Mouse (Mus musculus): Measurements from ENCODE around the gene Aspn. TPM values are rescaled to one million over a fixed set of nuclear protein-coding genes. Genes with fewer than 3 reads are reported as not detected.

Gene Aspn
- polyA plus RNA-seq (2014; fragmentation: Nextera tagmentation; extraction: Ambion mirVana), result 0.32 and 0.40 TPM in 2 replicates

DNA sequence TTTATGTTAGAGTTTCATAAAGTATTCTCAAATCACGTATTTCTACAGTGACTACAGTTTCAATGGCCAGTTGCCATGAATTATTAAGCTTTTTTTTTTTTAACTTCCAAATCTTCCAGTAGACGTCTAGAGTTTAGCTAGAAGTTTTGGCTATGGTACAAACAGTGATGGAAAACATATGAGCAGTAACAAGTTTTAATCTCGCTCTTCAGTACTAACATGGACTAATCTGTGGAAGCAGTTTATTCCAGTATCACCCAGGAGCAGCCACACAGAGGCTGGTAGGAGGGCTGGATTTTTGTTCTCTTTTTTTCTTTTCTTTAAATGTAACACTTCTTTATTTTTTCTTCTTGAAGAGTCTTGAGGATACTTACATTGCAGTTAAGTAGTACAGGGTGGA lies at the start of gene Aspn:
Gene Aspn, plus strand, starts transcription at position 165 of the 400 bp plus-strand sequence.
- Histone ChIP-seq H3K4me2 (ENCODE audit: low read depth, severe bottlenecking) (no peak within 1 kb of the TSS), H3K27ac (replicated peaks; ENCODE audit: low read depth, low read length) (no peak within 1 kb of the TSS)
- 77% methylated on average over 3 of the region's 3 CpGs for WGBS

DNA sequence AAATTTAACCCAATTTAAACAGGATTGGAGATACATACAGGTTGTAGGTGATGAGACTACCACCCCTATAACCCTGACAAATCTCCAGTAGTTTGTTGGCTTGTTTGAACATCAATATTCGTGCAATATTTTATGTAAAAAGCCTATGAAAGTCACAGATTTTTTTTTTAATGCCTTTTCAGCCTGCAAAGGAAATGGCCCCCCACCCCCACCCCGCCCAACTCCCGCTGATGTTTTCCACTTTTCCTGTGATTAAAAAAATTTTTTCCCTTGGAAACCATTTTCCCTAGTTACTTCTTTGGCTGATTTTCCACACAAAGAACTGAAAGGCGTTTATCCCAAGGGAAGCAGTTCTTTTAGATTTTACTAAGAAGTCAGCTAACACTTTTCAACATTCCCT lies 39.7 kb upstream of the Aspn start, which contains the start of gene Ecm2:
Gene Ecm2, plus strand, starts transcription at position 301 of the 400 bp plus-strand sequence.
- ATAC-seq (ENCODE audit: insufficient number of reproducible peaks, low FRiP score, low TSS enrichment, low read depth) (no peak), DNase-seq (ENCODE audit: low spot score) (no peak)
- no peaks in the 10 kb centered on the region for H3K4me1 ChIP-seq (ENCODE audit: control insufficient read depth, insufficient read depth, low read length)
- H3K9me3 ChIP-seq (ENCODE audit: control insufficient read depth, low read length), result no peaks in the 10 kb centered on the region
- H3K27ac ChIP-seq (replicated peaks; ENCODE audit: low read depth, low read length), result no peak within 1 kb of the TSS
- H3K36me3 ChIP-seq (ENCODE audit: control insufficient read depth, insufficient read depth, low read length), result no peaks in the 10 kb centered on the region
- no peak within 1 kb of the TSS for H3K9ac ChIP-seq (ENCODE audit: low read length)
- WGBS, result 83% methylated on average over 4 of the region's 4 CpGs
- no peak within 1 kb of the TSS for H3K4me3 ChIP-seq (ENCODE audit: low read depth, low read length)
- H3K4me2 ChIP-seq (ENCODE audit: low read depth, severe bottlenecking), result no peak within 1 kb of the TSS
- H3K27me3 ChIP-seq (ENCODE audit: control insufficient read depth, insufficient read depth, low read length), result no peaks in the 10 kb centered on the region

More for the DNA sequence above, at the start of gene Aspn:
- Histone ChIP-seq H3K9ac (ENCODE audit: low read length) (no peak within 1 kb of the TSS), H3K4me1 (ENCODE audit: control insufficient read depth, insufficient read depth, low read length) (no peaks in the 10 kb centered on the region), H3K9me3 (ENCODE audit: control insufficient read depth, low read length) (no peaks in the 10 kb centered on the region), H3K36me3 (ENCODE audit: control insufficient read depth, insufficient read depth, low read length) (no peaks in the 10 kb centered on the region), H3K27me3 (ENCODE audit: control insufficient read depth, insufficient read depth, low read length) (no peaks in the 10 kb centered on the region), H3K4me3 (ENCODE audit: low read depth, low read length) (no peak within 1 kb of the TSS)
- DNase-seq (ENCODE audit: low spot score) (no peak), ATAC-seq (ENCODE audit: insufficient number of reproducible peaks, low FRiP score, low TSS enrichment, low read depth) (no peak)

DNA sequence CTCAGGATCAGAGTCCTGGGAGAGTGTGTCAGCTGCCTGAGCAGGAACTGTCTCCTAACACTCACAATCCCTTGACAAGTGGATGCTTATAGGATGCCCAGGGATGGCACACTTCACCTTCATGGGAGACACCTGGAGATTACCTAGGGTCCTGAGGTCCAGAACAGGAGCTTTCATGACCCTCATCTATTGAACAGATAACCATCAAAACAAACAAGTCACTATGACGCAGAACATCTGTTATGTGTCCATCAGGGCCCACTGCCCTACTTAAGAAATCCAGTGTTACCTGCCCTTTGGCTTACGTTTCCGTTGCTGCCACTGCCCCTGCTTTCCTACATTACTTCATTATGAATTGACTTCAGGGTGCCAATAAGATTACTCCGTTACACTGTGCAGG lies 38.5 kb upstream of the Aspn start:
- ATAC-seq (ENCODE audit: insufficient number of reproducible peaks, low FRiP score, low TSS enrichment, low read depth), result no peak
- H3K9ac ChIP-seq (ENCODE audit: low read length), result no peak overlapping the region
- H3K36me3 ChIP-seq (ENCODE audit: control insufficient read depth, insufficient read depth, low read length), result no peaks in the 10 kb centered on the region
- no peaks in the 10 kb centered on the region for H3K4me1 ChIP-seq (ENCODE audit: control insufficient read depth, insufficient read depth, low read length)
- 85% methylated on average over 4 of the region's 4 CpGs for WGBS
- H3K27ac ChIP-seq (replicated peaks; ENCODE audit: low read depth, low read length), result no peak overlapping the region
- no peak for DNase-seq (ENCODE audit: low spot score)
- no peaks in the 10 kb centered on the region for H3K9me3 ChIP-seq (ENCODE audit: control insufficient read depth, low read length)
- no peak overlapping the region for H3K4me2 ChIP-seq (ENCODE audit: low read depth, severe bottlenecking)
- H3K27me3 ChIP-seq (ENCODE audit: control insufficient read depth, insufficient read depth, low read length), result no peaks in the 10 kb centered on the region
- H3K4me3 ChIP-seq (ENCODE audit: low read depth, low read length), result no peak overlapping the region

DNA sequence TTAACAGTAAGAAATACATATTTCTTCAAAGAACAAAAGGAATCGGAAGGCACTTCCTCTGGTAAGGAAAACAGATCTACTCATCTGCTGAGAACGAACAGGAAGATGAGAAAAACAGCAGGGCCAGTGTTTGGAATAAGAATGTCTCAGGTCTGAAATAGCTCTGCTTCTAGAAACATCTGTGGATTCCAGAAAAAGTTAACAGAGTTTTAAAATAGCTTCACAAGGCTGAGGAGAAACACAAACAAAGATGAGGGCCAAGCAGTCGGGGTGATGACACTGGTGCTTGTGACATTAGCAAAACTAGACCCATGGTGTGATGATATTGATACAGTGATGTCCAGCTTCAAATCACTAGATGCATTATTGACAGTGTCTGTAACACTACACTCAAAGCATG lies 37.1 kb upstream of the Aspn start:
- H3K36me3 ChIP-seq (ENCODE audit: control insufficient read depth, insufficient read depth, low read length), result no peaks in the 10 kb centered on the region

DNA sequence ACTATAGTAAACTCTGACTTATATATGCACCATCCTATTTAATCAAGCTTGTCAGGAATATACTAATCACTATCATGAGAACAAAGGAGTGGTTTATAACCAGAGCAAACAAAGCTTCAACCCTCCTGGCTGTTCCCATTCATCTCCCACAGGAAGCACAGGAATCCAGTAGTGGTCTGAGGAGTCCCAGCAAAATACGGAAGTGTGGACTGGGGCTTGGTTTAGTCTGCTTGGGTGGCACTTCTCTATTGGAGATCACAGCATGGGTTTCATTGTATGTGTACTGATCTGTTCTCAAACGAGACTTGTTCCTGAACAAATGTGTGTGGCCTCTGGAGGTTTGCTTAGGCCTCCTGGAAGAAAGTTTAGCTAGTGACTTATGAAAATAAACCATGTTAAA lies 25.5 kb upstream of the Aspn start:
- 58% methylated on average over 2 of the region's 2 CpGs for WGBS
- no peak overlapping the region for H3K27ac ChIP-seq (replicated peaks; ENCODE audit: low read depth, low read length)
- no peak overlapping the region for H3K4me3 ChIP-seq (ENCODE audit: low read depth, low read length)
- H3K27me3 ChIP-seq (ENCODE audit: control insufficient read depth, insufficient read depth, low read length), result no peaks in the 10 kb centered on the region
- H3K9ac ChIP-seq (ENCODE audit: low read length), result no peak overlapping the region
- H3K4me1 ChIP-seq (ENCODE audit: control insufficient read depth, insufficient read depth, low read length), result no peaks in the 10 kb centered on the region
- DNase-seq (ENCODE audit: low spot score) (no peak), ATAC-seq (ENCODE audit: insufficient number of reproducible peaks, low FRiP score, low TSS enrichment, low read depth) (no peak)
- no peak overlapping the region for H3K4me2 ChIP-seq (ENCODE audit: low read depth, severe bottlenecking)
- H3K9me3 ChIP-seq (ENCODE audit: control insufficient read depth, low read length), result no peaks in the 10 kb centered on the region
- H3K36me3 ChIP-seq (ENCODE audit: control insufficient read depth, insufficient read depth, low read length), result no peaks in the 10 kb centered on the region; the same call in 1 of the 2 replicates

More for the DNA sequence above, 37.1 kb upstream of the Aspn start:
- H3K4me1 ChIP-seq (ENCODE audit: control insufficient read depth, insufficient read depth, low read length), result no peaks in the 10 kb centered on the region
- H3K9ac ChIP-seq (ENCODE audit: low read length), result no peak overlapping the region
- no peak for DNase-seq (ENCODE audit: low spot score)
- no peaks in the 10 kb centered on the region for H3K9me3 ChIP-seq (ENCODE audit: control insufficient read depth, low read length)
- no peak overlapping the region for H3K4me2 ChIP-seq (ENCODE audit: low read depth, severe bottlenecking)
- no peak for ATAC-seq (ENCODE audit: insufficient number of reproducible peaks, low FRiP score, low TSS enrichment, low read depth)
- no peaks in the 10 kb centered on the region for H3K27me3 ChIP-seq (ENCODE audit: control insufficient read depth, insufficient read depth, low read length)
- WGBS, result 90% methylated on average over 3 of the region's 3 CpGs
- H3K4me3 ChIP-seq (ENCODE audit: low read depth, low read length), result no peak overlapping the region
- no peak overlapping the region for H3K27ac ChIP-seq (replicated peaks; ENCODE audit: low read depth, low read length)

DNA sequence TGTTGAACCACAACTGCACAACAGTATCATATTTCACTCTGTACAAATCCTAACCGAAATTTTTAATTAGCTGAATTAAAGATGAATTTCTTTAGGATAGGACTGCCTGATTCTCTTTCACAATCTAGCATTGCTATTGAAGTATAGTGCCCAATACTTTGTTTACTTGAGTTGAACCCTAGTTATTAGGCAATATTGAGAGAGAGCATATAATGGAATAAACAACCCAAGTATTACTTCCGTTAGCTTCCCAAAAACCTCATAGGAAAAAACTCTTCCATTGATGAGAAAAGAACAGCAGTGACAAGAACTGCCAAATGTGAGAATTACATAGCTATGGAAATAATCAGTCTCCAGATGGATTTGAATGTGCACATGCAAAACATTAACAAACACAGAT lies 18.0 kb upstream of the Aspn start:
- Histone ChIP-seq H3K4me3 (ENCODE audit: low read depth, low read length) (no peak overlapping the region), H3K9ac (ENCODE audit: low read length) (no peak overlapping the region), H3K9me3 (ENCODE audit: control insufficient read depth, low read length) (no peaks in the 10 kb centered on the region), H3K4me1 (ENCODE audit: control insufficient read depth, insufficient read depth, low read length) (no peaks in the 10 kb centered on the region), H3K27ac (replicated peaks; ENCODE audit: low read depth, low read length) (no peak overlapping the region), H3K27me3 (ENCODE audit: control insufficient read depth, insufficient read depth, low read length) (no peaks in the 10 kb centered on the region), H3K36me3 (ENCODE audit: control insufficient read depth, insufficient read depth, low read length) (no peaks in the 10 kb centered on the region), H3K4me2 (ENCODE audit: low read depth, severe bottlenecking) (no peak overlapping the region)
- no peak for ATAC-seq (ENCODE audit: insufficient number of reproducible peaks, low FRiP score, low TSS enrichment, low read depth)
- 88% methylated on average over 2 of the region's 2 CpGs for WGBS
- no peak for DNase-seq (ENCODE audit: low spot score)

DNA sequence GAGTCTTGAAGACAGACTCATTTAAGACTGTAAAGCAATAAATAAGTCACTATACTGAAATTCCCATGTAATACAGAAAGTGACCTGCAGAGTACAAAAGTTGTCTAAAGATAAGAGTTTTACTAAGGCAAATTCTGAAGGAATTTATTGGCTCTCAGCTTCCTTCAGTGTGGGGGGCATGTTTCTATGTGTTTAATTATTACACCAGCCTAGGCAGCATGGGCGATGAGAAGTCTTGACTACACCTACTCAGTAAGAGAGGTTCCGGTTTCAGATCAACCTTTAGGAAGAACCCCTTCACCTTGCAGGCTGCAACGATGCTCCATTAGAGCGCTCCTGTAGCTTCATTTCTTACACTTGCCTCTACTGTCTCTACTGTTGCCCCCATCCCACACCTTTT lies 13.6 kb upstream of the Aspn start:
- no peaks in the 10 kb centered on the region for H3K4me1 ChIP-seq (ENCODE audit: control insufficient read depth, insufficient read depth, low read length)
- H3K9me3 ChIP-seq (ENCODE audit: control insufficient read depth, low read length), result no peaks in the 10 kb centered on the region
- H3K36me3 ChIP-seq (ENCODE audit: control insufficient read depth, insufficient read depth, low read length), result no peaks in the 10 kb centered on the region
- 97% methylated on average over 4 of the region's 4 CpGs for WGBS
- no peak overlapping the region for H3K9ac ChIP-seq (ENCODE audit: low read length)
- DNase-seq (ENCODE audit: low spot score) (no peak), ATAC-seq (ENCODE audit: insufficient number of reproducible peaks, low FRiP score, low TSS enrichment, low read depth) (no peak)
- no peak overlapping the region for H3K27ac ChIP-seq (replicated peaks; ENCODE audit: low read depth, low read length)
- H3K27me3 ChIP-seq (ENCODE audit: control insufficient read depth, insufficient read depth, low read length), result no peaks in the 10 kb centered on the region
- no peak overlapping the region for H3K4me2 ChIP-seq (ENCODE audit: low read depth, severe bottlenecking)
- H3K4me3 ChIP-seq (ENCODE audit: low read depth, low read length), result no peak overlapping the region

DNA sequence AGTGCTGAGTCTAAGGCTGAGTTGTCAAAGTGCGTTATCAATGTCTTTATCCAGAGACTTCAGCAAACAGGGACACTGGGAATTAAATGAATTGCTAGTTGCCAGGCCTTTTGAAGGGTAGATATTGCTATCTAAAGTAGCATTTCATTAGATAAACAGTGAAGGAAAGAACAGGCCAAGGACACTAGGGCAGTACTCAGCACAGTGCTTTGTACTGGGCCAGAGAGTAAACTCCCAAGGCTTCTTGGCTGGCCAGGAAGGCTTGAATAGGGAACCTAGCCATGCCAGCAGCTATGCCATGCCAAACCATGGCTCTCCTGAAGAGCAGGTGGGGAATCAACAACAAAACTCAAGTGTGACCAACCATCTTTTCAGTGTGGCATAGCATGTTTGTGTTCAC lies 7.3 kb upstream of the Aspn start:
- H3K27me3 ChIP-seq (ENCODE audit: control insufficient read depth, insufficient read depth, low read length), result no peaks in the 10 kb centered on the region
- no peak overlapping the region for H3K27ac ChIP-seq (replicated peaks; ENCODE audit: low read depth, low read length)
- ATAC-seq (ENCODE audit: insufficient number of reproducible peaks, low FRiP score, low TSS enrichment, low read depth) (no peak), DNase-seq (ENCODE audit: low spot score) (no peak)
- no peaks in the 10 kb centered on the region for H3K4me1 ChIP-seq (ENCODE audit: control insufficient read depth, insufficient read depth, low read length)
- no peaks in the 10 kb centered on the region for H3K36me3 ChIP-seq (ENCODE audit: control insufficient read depth, insufficient read depth, low read length)
- H3K9me3 ChIP-seq (ENCODE audit: control insufficient read depth, low read length), result no peaks in the 10 kb centered on the region
- no peak overlapping the region for H3K4me2 ChIP-seq (ENCODE audit: low read depth, severe bottlenecking)
- no peak overlapping the region for H3K4me3 ChIP-seq (ENCODE audit: low read depth, low read length)
- H3K9ac ChIP-seq (ENCODE audit: low read length), result no peak overlapping the region
- 93% methylated on average over 1 of the region's 1 CpGs for WGBS

DNA sequence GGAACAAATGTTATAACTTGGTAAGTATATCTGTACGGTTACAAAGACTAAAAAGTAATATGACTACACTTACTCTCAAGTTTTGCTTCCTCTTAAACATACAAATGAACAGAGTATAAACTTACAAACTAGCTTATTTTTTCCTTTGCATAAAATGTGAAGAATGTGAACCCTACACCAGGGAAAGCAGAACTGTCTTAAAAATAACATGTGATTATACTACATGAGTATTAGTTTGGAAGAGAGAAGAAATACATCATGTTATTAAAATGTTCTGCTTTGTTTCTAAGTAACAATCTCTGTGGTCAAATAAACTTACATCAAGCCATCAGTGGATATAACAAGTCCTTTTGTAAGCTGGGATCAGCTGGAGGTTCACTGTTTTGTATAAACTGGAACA lies 5.5 kb upstream of the Aspn start:
- Histone ChIP-seq H3K36me3 (ENCODE audit: control insufficient read depth, insufficient read depth, low read length) (no peaks in the 10 kb centered on the region), H3K9ac (ENCODE audit: low read length) (no peak overlapping the region), H3K4me1 (ENCODE audit: control insufficient read depth, insufficient read depth, low read length) (no peaks in the 10 kb centered on the region), H3K27ac (replicated peaks; ENCODE audit: low read depth, low read length) (no peak overlapping the region), H3K4me2 (ENCODE audit: low read depth, severe bottlenecking) (no peak overlapping the region), H3K9me3 (ENCODE audit: control insufficient read depth, low read length) (no peaks in the 10 kb centered on the region), H3K27me3 (ENCODE audit: control insufficient read depth, insufficient read depth, low read length) (no peaks in the 10 kb centered on the region), H3K4me3 (ENCODE audit: low read depth, low read length) (no peak overlapping the region)
- no peak for ATAC-seq (ENCODE audit: insufficient number of reproducible peaks, low FRiP score, low TSS enrichment, low read depth)
- DNase-seq (ENCODE audit: low spot score), result no peak
- 85% methylated on average over 1 of the region's 1 CpGs for WGBS

All from limb, embryonic 11.5 days (tissue).